Mouse (Mus musculus) midbrain, embryonic 12.5 days (tissue): ENCODE measurements around the gene Med13l. TPM values are rescaled to one million over a fixed set of nuclear protein-coding genes. Genes with fewer than 3 reads are reported as not detected.

Experiments
- ATAC-seq: fragments of 200-750 bp; cut with Nextera tagmentation; 2 replicates; pipeline ENCODE4 v1.8.0; 2017; ENCODE audit warnings: low read depth, moderate TSS enrichment, moderate library complexity; ENCODE audit not compliant: low FRiP score
- H3K27ac ChIP-seq: fragments of 300-500 bp; sonication (generic); replicated peaks from 2 replicates; pipeline ENCODE4 v1.5.1; 2016; ENCODE audit warnings: mild to moderate bottlenecking
- H3K27me3 ChIP-seq: fragments of 300-500 bp; sonication (generic); 2 replicates; pipeline ENCODE4 v1.6.1; 2016; ENCODE audit warnings: mild to moderate bottlenecking
- H3K36me3 ChIP-seq: fragments of 300-500 bp; sonication (generic); 2 replicates; pipeline ENCODE4 v1.6.1; 2016
- H3K4me1 ChIP-seq: fragments of 300-500 bp; sonication (generic); 2 replicates; pipeline ENCODE4 v1.6.1; 2016
- H3K4me2 ChIP-seq: fragments of 300-500 bp; sonication (generic); replicated peaks from 2 replicates; pipeline ENCODE4 v1.6.1; 2016; ENCODE audit warnings: mild to moderate bottlenecking, moderate library complexity
- H3K4me3 ChIP-seq: fragments of 300-500 bp; sonication (generic); 2 replicates; pipeline ENCODE4 v1.5.1; 2016; ENCODE audit warnings: mild to moderate bottlenecking
- H3K9ac ChIP-seq: fragments of 300-500 bp; sonication (generic); replicated peaks from 2 replicates; pipeline ENCODE4 v1.6.1; 2016; ENCODE audit warnings: mild to moderate bottlenecking, moderate library complexity
- H3K9me3 ChIP-seq: fragments of 300-500 bp; sonication (generic); 2 replicates; pipeline ENCODE4 v1.6.1; 2016; ENCODE audit warnings: mild to moderate bottlenecking
- whole genome bisulfite sequencing: fragments of 180-500 bp; shearing (Covaris S2); methylation state at CpG from one replicate; pipeline ENCODE4 v1.1.7; 2016; 5-methylcytosine and 5-hydroxymethylcytosine counted together
- polyA plus RNA-seq: library from polyadenylated mRNA; unstranded; fragments of >200 nt; fragmentation: Nextera tagmentation; extraction: Ambion mirVana; gene quantifications from 2 replicates; pipeline ENCODE4 v1.2.1, GENCODE M21; 2016

Gene Med13l
- polyA plus RNA-seq, 1 experiment from 2014 or later, result 14.7 TPM

GRCm38 (mm10) chr5:118558841-118559240 is 1.6 kb upstream of the Med13l start:
- Histone ChIP-seq H3K4me2 (no peak overlapping the region), H3K4me3 (no peak overlapping the region), H3K4me1 (peaks cover 23% of the 10 kb centered on the region), H3K36me3 (no peaks in the 10 kb centered on the region), H3K9ac (no peak overlapping the region), H3K9me3 (no peaks in the 10 kb centered on the region), H3K27me3 (peaks cover 30% of the 10 kb centered on the region), H3K27ac (no peak overlapping the region)
- no peak for ATAC-seq
- 81% methylated on average over 6 of the region's 6 CpGs for WGBS

DNA sequence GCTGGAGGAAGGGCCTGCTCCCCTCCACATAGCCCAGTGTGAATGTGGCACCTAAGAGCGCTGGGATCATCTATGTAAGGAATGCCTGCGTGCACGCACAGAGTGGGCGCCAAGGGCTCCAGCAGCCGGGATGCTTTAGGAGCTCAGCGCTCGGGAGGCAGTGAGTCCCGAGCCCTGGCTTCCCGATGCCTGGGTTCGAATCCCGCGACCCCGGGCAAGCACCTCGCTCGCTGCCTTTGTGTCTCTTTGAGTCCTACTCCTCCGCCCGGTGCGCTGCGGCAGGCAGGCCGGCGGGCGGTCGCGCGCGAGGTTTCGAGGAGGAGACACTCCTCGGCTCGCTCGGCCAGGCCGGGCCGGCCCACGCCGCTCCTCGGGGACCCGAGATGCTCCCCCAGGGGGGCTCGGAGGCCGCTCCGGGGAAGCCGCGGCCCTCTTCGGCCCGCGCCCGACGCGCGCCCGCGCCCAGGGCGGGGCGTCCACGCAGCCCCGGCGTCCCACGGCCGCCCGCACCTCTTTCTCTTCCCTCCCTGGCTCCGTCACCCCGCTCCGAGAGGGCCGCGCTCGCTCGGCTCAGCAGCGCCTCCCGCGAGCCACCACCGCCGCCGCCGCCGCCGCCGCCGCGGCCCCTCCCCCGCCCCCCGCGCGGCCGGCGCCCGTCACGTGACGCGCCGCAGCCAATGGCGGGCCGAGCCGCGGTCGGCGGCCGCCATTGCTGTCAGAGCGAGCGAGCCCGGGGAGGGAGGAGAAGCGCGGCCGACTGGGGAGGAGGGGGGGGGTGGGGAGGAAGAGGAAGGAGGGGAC is 695 bp upstream of the Med13l start:
- Histone ChIP-seq H3K4me3 (peak overlapping the region; percentile 90), H3K27me3 (peaks cover 32% of the 10 kb centered on the region), H3K9me3 (no peaks in the 10 kb centered on the region), H3K27ac (peak overlapping the region; percentile 95), H3K9ac (peak overlapping the region; percentile 91), H3K4me2 (peak overlapping the region; percentile 84), H3K4me1 (peaks cover 29% of the 10 kb centered on the region), H3K36me3 (no peaks in the 10 kb centered on the region)
- under 1% methylated on average over 43 of the region's 101 CpGs for WGBS
- peak; percentile 82 for ATAC-seq

DNA sequence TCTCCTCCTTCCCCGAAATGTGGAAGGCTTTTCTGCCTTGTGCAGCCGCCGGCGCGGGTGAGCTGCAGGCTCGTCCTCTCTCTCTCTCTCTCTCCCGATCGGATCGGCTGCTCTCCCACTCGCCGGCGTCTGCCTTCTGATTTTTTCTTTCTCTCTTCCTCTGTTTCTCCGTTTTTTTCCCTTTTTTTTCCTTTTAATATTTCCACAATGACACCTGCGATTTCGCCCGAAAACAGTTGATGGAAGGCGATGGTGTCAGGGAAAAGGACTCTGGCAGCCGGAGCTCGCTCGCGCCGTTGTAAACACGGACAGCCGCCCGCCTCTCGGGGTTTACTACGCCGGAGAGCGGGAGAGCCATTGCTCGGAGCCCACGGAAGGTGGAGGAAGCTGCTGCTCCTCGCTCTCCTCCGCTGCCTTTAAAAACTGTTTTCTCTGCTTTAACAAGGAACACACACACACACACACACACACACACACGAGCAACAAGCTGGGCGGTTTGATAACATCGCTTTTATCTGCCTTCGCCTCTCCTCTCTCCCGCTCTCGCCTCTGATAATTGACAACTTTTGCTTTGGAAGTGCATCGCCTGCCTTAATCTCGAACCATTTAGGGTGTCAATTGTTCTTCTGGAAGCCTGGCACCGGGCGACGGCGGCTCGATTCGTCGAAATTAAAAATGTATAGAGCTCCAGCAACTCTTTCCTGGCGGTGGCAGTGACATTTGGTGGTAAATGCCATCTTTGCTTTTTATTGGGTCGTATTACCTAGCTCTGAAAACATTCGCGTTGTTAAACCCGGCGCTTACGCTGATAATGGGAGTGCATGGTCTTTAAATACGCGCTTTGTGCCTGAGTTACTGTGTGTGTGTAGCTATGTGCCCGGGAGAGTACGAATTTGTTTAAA is 858 bp downstream of the Med13l start:
- Histone ChIP-seq H3K36me3 (no peaks in the 10 kb centered on the region), H3K27me3 (peaks cover 21% of the 10 kb centered on the region), H3K9ac (peak overlapping the region; percentile 91), H3K27ac (peak overlapping the region; percentile 88), H3K4me2 (peak overlapping the region; percentile 84), H3K9me3 (no peaks in the 10 kb centered on the region), H3K4me1 (peaks cover 42% of the 10 kb centered on the region), H3K4me3 (peak overlapping the region; percentile 90)
- ATAC-seq, result no peak
- under 1% methylated on average over 59 of the region's 59 CpGs for WGBS

- peaks cover 49% of the 10 kb centered on the region for H3K4me1 ChIP-seq
- H3K36me3 ChIP-seq, result no peaks in the 10 kb centered on the region
- peak overlapping the region; percentile 90 for H3K4me3 ChIP-seq
- H3K9ac ChIP-seq, result peak overlapping the region; percentile 91
- no peak for ATAC-seq
- no peaks in the 10 kb centered on the region for H3K9me3 ChIP-seq
- H3K4me2 ChIP-seq, result peak overlapping the region; percentile 84
- WGBS, result 44% methylated on average over 3 of the region's 3 CpGs
- H3K27me3 ChIP-seq, result peaks cover 13% of the 10 kb centered on the region; the same call in 1 of the 2 replicates
- H3K27ac ChIP-seq, result no peak overlapping the region
These were observed 1.7 kb downstream of the Med13l start for GRCm38 (mm10) chr5:118562206-118562605.

DNA sequence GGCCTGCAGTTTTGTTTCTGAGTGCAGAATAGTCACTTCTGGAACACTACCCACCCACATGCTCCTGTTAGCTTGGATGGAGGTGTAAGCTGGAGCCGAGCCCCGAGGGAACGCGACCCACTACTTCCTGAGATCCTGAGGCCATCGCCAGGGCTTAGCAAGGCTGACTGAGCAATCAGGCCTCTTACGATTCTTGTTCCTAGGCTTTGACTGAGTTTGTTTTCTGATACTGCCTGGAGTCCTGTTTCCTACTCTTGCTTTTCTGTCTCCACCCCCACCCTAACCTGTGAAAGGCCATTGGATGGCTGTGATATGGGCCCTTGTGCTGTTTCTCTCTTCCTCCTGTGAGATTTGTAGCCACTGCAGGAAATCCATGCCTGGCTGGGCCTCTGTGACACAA is 3.1 kb downstream of the Med13l start:
- H3K9ac ChIP-seq, result no peak overlapping the region
- H3K4me3 ChIP-seq, result no peak overlapping the region
- H3K36me3 ChIP-seq, result no peaks in the 10 kb centered on the region
- peaks cover 13% of the 10 kb centered on the region; the same call in 1 of the 2 replicates for H3K27me3 ChIP-seq
- H3K27ac ChIP-seq, result no peak overlapping the region
- peaks cover 63% of the 10 kb centered on the region for H3K4me1 ChIP-seq
- H3K4me2 ChIP-seq, result peak overlapping the region; percentile 10; the same call in 1 of the 2 replicates
- WGBS, result 22% methylated on average over 6 of the region's 6 CpGs
- no peaks in the 10 kb centered on the region for H3K9me3 ChIP-seq
- ATAC-seq, result no peak

- Histone ChIP-seq H3K4me3 (no peak overlapping the region), H3K4me1 (peaks cover 76% of the 10 kb centered on the region), H3K9me3 (no peaks in the 10 kb centered on the region), H3K9ac (no peak overlapping the region), H3K4me2 (no peak overlapping the region), H3K27me3 (0 out of 2 replicates have a peak, but pooled peaks cover 10% of the 10 kb centered on the region), H3K27ac (no peak overlapping the region), H3K36me3 (no peaks in the 10 kb centered on the region)
- no peak for ATAC-seq
- WGBS, result 16% methylated on average over 7 of the region's 7 CpGs
These were observed 6.9 kb downstream of the Med13l start for GRCm38 (mm10) chr5:118567395-118567794.

- peaks cover 67% of the 10 kb centered on the region for H3K4me1 ChIP-seq
- H3K4me2 ChIP-seq, result no peak overlapping the region
- H3K27ac ChIP-seq, result 0 out of 2 replicates have a peak overlapping the region, but pooled peaks have one; percentile 30
These were observed 8.5 kb downstream of the Med13l start for GRCm38 (mm10) chr5:118569017-118569416.

DNA sequence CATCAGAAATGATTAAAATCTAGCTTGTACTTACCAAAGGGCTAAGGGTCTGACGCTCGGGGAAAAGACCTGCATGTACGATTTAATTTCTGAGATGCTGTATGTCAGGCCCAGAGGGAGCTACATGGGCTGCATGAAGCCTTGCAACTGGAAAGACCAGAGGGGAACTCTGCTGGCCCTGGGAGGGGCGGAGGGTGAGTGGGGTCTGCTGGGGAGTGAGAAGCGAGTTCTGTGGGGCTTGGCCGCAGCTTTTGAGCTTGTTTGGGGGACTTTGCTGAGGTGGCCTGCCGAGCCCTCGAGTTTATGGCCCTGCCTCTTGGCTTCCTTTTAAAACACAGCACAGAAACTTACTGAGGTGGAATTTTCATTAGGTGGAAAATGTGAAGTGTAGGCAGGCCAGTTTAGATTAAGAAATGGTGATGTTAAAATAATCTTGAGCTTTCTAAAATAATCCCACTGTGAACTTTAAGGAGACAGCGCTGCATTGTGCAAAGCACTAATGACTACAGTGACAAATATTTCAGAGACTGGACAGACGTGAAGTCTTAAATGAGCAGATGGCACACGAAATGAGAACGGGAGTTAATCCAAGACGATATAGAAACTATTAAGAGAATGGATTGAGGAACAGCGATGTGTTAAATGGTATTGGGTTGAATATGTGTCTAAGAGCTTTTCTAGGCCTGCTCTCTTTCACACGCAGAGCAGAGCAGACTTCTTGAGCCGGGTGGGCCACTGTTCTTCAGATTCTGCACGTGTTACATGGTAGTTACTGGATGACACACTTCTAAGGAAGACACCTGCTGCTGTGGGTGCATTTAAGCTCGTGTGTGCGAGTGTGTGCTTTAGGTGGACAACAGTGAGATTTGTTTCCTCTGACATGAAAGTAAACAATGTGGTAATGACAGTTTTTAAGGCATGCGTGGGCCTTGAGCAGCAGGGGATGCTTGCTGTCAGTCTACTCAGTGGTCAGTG is 9.4 kb downstream of the Med13l start:
- Histone ChIP-seq H3K9ac (0 out of 2 replicates have a peak overlapping the region, but pooled peaks have one; percentile 17), H3K27ac (no peak overlapping the region), H3K27me3 (peaks cover 3% of the 10 kb centered on the region; the same call in 1 of the 2 replicates), H3K4me2 (no peak overlapping the region), H3K4me1 (peaks cover 72% of the 10 kb centered on the region), H3K4me3 (no peak overlapping the region), H3K36me3 (no peaks in the 10 kb centered on the region), H3K9me3 (no peaks in the 10 kb centered on the region)
- WGBS, result 53% methylated on average over 20 of the region's 20 CpGs
- no peak for ATAC-seq

More at GRCm38 (mm10) chr5:118569017-118569416, 8.5 kb downstream of the Med13l start:
- Histone ChIP-seq H3K9me3 (no peaks in the 10 kb centered on the region), H3K4me3 (no peak overlapping the region), H3K27me3 (0 out of 2 replicates have a peak, but pooled peaks cover 4% of the 10 kb centered on the region), H3K9ac (no peak overlapping the region), H3K36me3 (no peaks in the 10 kb centered on the region)
- whole genome bisulfite sequencing, result 42% methylated on average over 3 of the region's 3 CpGs
- no peak for ATAC-seq

GRCm38 (mm10) chr5:118571504-118571903 is 11.0 kb downstream of the Med13l start:
- no peak overlapping the region for H3K4me2 ChIP-seq
- no peak overlapping the region for H3K4me3 ChIP-seq
- peaks cover 3% of the 10 kb centered on the region; the same call in 1 of the 2 replicates for H3K27me3 ChIP-seq
- H3K27ac ChIP-seq, result no peak overlapping the region
- 45% methylated on average over 4 of the region's 4 CpGs for WGBS
- ATAC-seq, result no peak
- no peaks in the 10 kb centered on the region for H3K9me3 ChIP-seq
- H3K4me1 ChIP-seq, result peaks cover 65% of the 10 kb centered on the region
- H3K36me3 ChIP-seq, result no peaks in the 10 kb centered on the region
- no peak overlapping the region for H3K9ac ChIP-seq

- Histone ChIP-seq H3K9ac (no peak overlapping the region), H3K36me3 (no peaks in the 10 kb centered on the region), H3K27ac (no peak overlapping the region), H3K4me2 (no peak overlapping the region), H3K4me3 (no peak overlapping the region), H3K4me1 (peaks cover 52% of the 10 kb centered on the region), H3K9me3 (no peaks in the 10 kb centered on the region), H3K27me3 (peaks cover 3% of the 10 kb centered on the region; the same call in 1 of the 2 replicates)
- 78% methylated on average over 3 of the region's 3 CpGs for whole genome bisulfite sequencing
- no peak for ATAC-seq
These were observed 13.8 kb downstream of the Med13l start for GRCm38 (mm10) chr5:118574236-118574635.

- no peak for ATAC-seq
- Histone ChIP-seq H3K9ac (no peak overlapping the region), H3K4me2 (no peak overlapping the region), H3K4me1 (peaks cover 50% of the 10 kb centered on the region), H3K27me3 (no peaks in the 10 kb centered on the region; the same call in 1 of the 2 replicates), H3K9me3 (no peaks in the 10 kb centered on the region), H3K27ac (no peak overlapping the region; the same call in 1 of the 2 replicates), H3K4me3 (no peak overlapping the region), H3K36me3 (no peaks in the 10 kb centered on the region)
- WGBS, result 69% methylated on average over 7 of the region's 7 CpGs
These were observed 14.5 kb downstream of the Med13l start for GRCm38 (mm10) chr5:118574997-118575396.
